Mouse (Mus musculus) E14TG2a.4 (cell line): Measurements from ENCODE around the gene Tfpi.

ENCODE experiments used
- H3K27me3 ChIP-seq: 2 replicates; pipeline ENCODE4 v1.6.1; 2014; ENCODE audit warnings: low read length, control low read depth; ENCODE audit not compliant: insufficient read depth
- H3K36me3 ChIP-seq: 2 replicates; pipeline ENCODE4 v1.6.1; 2014; ENCODE audit warnings: low read length, control low read depth; ENCODE audit not compliant: insufficient read depth
- H3K4me1 ChIP-seq: replicated peaks from 2 replicates; pipeline ENCODE4 v1.6.1; 2014; ENCODE audit warnings: low read depth, low read length, control low read depth
- H3K4me3 ChIP-seq: replicated peaks from 2 replicates; pipeline ENCODE4 v1.5.1; 2014; ENCODE audit warnings: mild to moderate bottlenecking, low read length
- H3K9me3 ChIP-seq: 2 replicates; pipeline ENCODE4 v1.6.1; 2014; ENCODE audit warnings: low read length, control low read depth
- CTCF ChIP-seq: conservative IDR thresholded peaks from 2 replicates; pipeline ENCODE4 v1.5.1; 2014; ENCODE audit warnings: low read length
- NANOG ChIP-seq: IDR thresholded peaks from 2 replicates; pipeline ENCODE4 v1.6.1; 2014; ENCODE audit warnings: borderline replicate concordance, low read length, mixed read lengths
- POU5F1 ChIP-seq: IDR thresholded peaks from 2 replicates; pipeline ENCODE4 v1.6.1; 2014; ENCODE audit warnings: low read length, borderline replicate concordance

Tfpi gene

DNA sequence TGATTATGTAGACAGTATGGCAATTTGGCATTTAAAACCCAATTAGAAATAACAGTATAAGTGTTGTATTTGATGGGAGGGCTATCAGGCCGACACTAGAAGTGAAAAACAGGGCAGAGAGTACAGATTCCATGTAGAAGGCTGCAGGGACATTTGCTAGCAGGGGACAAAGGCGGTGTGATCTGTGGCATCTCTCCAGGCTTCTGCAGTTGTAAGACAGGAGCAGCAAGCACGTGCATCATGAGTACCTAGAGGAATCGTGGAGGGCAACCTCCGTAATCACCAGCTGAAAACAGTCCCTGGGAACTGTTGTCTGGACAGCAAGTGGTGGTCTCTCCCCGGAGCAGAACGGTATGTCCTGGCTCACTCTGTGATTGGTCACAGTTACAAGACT, 88.6 kb downstream of the Tfpi start:
- no peak overlapping the region for H3K4me3 ChIP-seq
- H3K27me3 ChIP-seq, result no peaks in the 10 kb centered on the region
- H3K4me1 ChIP-seq, result peaks cover 15% of the 10 kb centered on the region; the same call in 1 of the 2 replicates
- no peak for TF ChIP-seq POU5F1
- TF ChIP-seq CTCF, result no peak
- no peak for TF ChIP-seq NANOG
- no peaks in the 10 kb centered on the region for H3K9me3 ChIP-seq
- no peaks in the 10 kb centered on the region for H3K36me3 ChIP-seq

DNA sequence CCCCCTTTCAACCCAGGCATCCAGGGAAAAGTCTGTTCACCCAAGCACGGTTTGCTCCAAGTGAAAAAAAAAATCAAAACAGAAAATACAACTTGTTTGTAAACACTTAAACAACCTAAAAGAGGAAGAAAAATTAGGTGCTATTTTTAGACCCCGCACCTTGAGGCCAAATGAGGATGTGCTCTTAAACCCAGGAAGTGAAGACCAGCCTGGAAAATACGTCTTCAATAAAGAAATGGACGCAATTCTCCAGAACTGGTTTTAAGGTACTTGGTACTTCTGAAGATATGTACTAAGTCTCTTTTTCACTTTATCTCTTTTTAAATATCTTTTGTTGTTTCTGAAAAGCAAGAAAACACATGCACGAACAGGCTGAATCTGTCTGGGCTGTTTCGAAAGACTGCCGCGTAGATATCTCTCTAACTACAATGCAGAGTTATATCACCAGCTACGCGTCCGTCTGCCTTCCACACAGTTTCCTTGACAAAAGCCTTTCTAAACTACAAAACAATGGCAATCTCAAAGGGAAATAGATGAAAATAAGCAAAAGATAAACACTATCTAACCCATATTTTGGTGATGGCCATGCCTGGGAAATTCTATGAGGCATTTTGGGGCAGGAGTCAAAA, 89.1 kb downstream of the Tfpi start:
- H3K27me3 ChIP-seq, result no peaks in the 10 kb centered on the region
- no peaks in the 10 kb centered on the region for H3K9me3 ChIP-seq
- H3K36me3 ChIP-seq, result no peaks in the 10 kb centered on the region
- H3K4me1 ChIP-seq, result peaks cover 15% of the 10 kb centered on the region; the same call in 1 of the 2 replicates
- H3K4me3 ChIP-seq, result no peak overlapping the region
- TF ChIP-seq NANOG, result no peak
- TF ChIP-seq POU5F1, result no peak
- TF ChIP-seq CTCF, result no peak

GRCm38 (mm10) chr2:84386563-84387393, 89.8 kb downstream of the Tfpi start:
- H3K9me3 ChIP-seq, result no peaks in the 10 kb centered on the region
- no peak for TF ChIP-seq POU5F1
- TF ChIP-seq CTCF, result no peak
- TF ChIP-seq NANOG, result no peak
- H3K27me3 ChIP-seq, result no peaks in the 10 kb centered on the region
- peaks cover 15% of the 10 kb centered on the region; the same call in 1 of the 2 replicates for H3K4me1 ChIP-seq
- no peaks in the 10 kb centered on the region for H3K36me3 ChIP-seq
- H3K4me3 ChIP-seq, result no peak overlapping the region

DNA sequence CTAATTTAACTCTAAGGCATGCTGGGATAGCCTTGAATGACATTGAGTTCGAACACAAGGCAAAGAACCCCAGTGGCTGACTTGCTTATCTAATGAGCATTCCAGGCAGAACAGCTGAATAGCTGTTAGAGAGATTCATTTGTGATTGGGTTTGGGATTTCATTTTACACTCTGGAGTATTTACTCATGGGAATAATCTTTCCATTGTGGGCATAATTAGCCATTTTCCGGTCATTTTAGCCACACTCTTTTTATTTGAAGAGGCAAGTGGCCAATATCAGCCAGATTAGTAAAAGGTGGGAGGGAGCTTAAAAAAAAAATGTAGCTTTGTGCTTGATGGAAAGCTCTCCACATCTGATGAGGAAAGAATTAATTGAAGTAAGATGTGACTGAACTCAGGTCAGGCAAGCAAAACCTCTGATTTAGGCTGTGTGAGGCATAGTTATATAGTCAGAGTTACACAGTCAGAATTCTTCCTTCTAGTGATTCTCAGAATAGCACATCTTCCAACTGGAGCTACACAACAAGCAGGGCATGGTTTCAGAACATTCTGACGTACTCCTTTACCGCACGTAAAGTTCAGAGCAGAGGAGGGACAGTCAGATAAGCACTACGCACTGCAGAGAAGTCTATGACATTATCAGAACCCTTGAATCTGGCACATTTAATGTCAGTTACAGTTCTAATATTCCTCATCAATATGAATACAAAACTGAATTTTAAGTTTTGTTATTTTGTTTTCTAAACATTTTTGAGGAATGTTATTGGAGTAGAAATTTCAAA, 91.5 kb downstream of the Tfpi start:
- H3K27me3 ChIP-seq, result no peaks in the 10 kb centered on the region
- H3K4me1 ChIP-seq, result peaks cover 15% of the 10 kb centered on the region; the same call in 1 of the 2 replicates
- H3K36me3 ChIP-seq, result no peaks in the 10 kb centered on the region
- H3K4me3 ChIP-seq, result no peak overlapping the region
- H3K9me3 ChIP-seq, result no peaks in the 10 kb centered on the region
- no peak for TF ChIP-seq POU5F1
- no peak for TF ChIP-seq NANOG
- no peak for TF ChIP-seq CTCF

DNA sequence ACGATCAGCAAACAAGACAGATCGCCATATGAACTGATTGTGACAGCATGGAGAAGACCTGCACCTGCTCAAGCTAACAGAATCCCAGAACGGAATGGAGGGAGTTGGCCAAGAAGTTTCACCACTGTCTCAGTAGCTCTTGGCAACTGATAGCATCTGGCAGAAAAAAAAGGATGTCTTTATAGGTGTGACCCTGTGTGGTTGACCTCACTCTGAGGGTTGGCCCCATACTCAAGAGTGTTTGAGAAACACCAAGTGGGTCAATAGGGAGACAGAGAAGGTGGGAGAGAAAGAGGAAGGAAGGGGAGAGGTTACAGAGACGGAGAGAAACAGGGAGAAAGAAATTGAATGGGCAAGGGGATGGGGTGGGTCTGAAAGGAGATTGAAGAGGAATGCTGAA, 92.7 kb downstream of the Tfpi start:
- Histone ChIP-seq H3K27me3 (no peaks in the 10 kb centered on the region), H3K4me3 (no peak overlapping the region), H3K9me3 (no peaks in the 10 kb centered on the region), H3K4me1 (peaks cover 15% of the 10 kb centered on the region; the same call in 1 of the 2 replicates), H3K36me3 (no peaks in the 10 kb centered on the region)
- TF ChIP-seq CTCF (no peak), POU5F1 (no peak), NANOG (no peak)
